Mouse (Mus musculus) ES-Bruce4 (cell line): Measurements from ENCODE around the gene Ppm1l.

ENCODE experiments used
- CTCF ChIP-seq: IDR thresholded peaks from one replicate; pipeline ENCODE4 v1.8.1; 2011; ENCODE audit warnings: low read depth, low read length
- EP300 ChIP-seq: IDR thresholded peaks from 2 replicates; pipeline ENCODE4 v1.6.1; 2011; ENCODE audit warnings: low read depth, low read length; ENCODE audit not compliant: insufficient read depth
- POLR2A ChIP-seq: IDR thresholded peaks from one replicate; pipeline ENCODE4 v1.8.1; 2011; ENCODE audit warnings: low read length; ENCODE audit not compliant: insufficient read depth

GRCm38 (mm10) chr3:69449041-69449440, 132.4 kb downstream of the Ppm1l start:
- no peak for TF ChIP-seq POLR2A
- no peak for TF ChIP-seq CTCF
- TF ChIP-seq EP300, result no peak
